Mouse (Mus musculus): Measurements from ENCODE around the gene Zbed6.

GRCm38 (mm10) chr1:133691046-133691445, 30.4 kb upstream of the Zbed6 start:
- TF ChIP-seq CTCF (IDR thresholded peaks at IDR 0.05; ENCODE audit: insufficient read depth, low read depth, low read length) (no peak), POLR2A (IDR thresholded peaks at IDR 0.05; ENCODE audit: insufficient read depth, low read depth, low read length) (no peak)
